Mouse (Mus musculus): ENCODE results near the gene Lrrc4c.

GRCm38 (mm10) chr2:97138454-97138853, 820.5 kb downstream of the Lrrc4c start:
- TF ChIP-seq CTCF (IDR thresholded peaks at IDR 0.05; ENCODE audit: low read depth, low read length) (no peak), POLR2A (IDR thresholded peaks at IDR 0.05; ENCODE audit: insufficient read depth, low read length) (no peak)

All from ES-Bruce4 (cell line).